Mouse (Mus musculus) spleen, adult 2 months (tissue): ENCODE data around the gene Ostf1.
"Not testable (repeated sequence)": the region's sequence is repeated elsewhere in the genome, so short reads cannot be mapped to it uniquely, and the experiment has no call there.

Experiments
- CTCF ChIP-seq: fragments of 200-500 bp; IDR thresholded peaks from 2 replicates; pipeline ENCODE4 v1.5.1; 2011; ENCODE audit warnings: mild to moderate bottlenecking, inconsistent platforms; ENCODE audit not compliant: insufficient read depth, insufficient read length, insufficient replicate concordance; ENCODE audit errors: extremely low read depth
- POLR2A ChIP-seq: fragments of 200-500 bp; IDR thresholded peaks from 2 replicates; pipeline ENCODE4 v1.6.1; 2011; ENCODE audit warnings: low read depth, low read length, inconsistent platforms

DNA sequence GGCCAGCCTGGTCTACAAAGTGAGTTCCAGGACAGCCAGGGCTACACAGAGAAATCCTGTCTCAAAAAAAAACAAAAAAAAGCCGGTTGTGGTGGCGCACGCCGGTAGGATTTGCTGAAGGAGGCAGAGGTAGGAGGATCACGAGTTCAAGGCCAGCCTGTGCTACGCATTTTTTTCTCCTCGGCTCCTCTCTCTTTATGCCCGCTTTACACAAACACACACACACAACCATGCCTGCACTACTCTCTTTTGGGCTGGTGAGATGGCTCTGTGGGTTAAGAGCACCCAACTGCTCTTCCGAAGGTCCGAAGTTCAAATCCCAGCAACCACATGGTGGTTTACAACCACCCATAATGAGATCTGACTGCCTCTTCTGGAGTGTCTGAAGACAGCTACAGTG, 42.8 kb downstream of the Ostf1 start:
- not testable (repeated sequence) for TF ChIP-seq POLR2A, CTCF
